Mouse (Mus musculus) cerebellum, adult 11 months (tissue): Measurements from ENCODE around the gene Tfb1m.

Experiments used
- DNase-seq: peaks from one replicate; pipeline ENCODE4 v3.0.0; 2022

The Tfb1m gene

GRCm38 (mm10) chr17:3557331-3558311 lies at the start of gene Tfb1m:
Gene Tfb1m (minus strand): TSS chr17:3557781.
- peak; percentile 96 for DNase-seq

- no peak for DNase-seq
Observed at GRCm38 (mm10) chr17:3602954-3603672, 45.5 kb upstream of the Tfb1m start.

- DNase-seq, result no peak
Observed at GRCm38 (mm10) chr17:3598393-3598792, 40.8 kb upstream of the Tfb1m start.

- DNase-seq, result no peak
Observed at GRCm38 (mm10) chr17:3597866-3598265, 40.3 kb upstream of the Tfb1m start.

GRCm38 (mm10) chr17:3597130-3597529 lies 39.5 kb upstream of the Tfb1m start:
- no peak for DNase-seq

GRCm38 (mm10) chr17:3570876-3571275 lies 13.3 kb upstream of the Tfb1m start:
- peak; percentile 42 for DNase-seq

GRCm38 (mm10) chr17:3562405-3562804 lies 4.8 kb upstream of the Tfb1m start:
- DNase-seq, result no peak

- DNase-seq, result no peak
Observed at GRCm38 (mm10) chr17:3560534-3560933, 3.0 kb upstream of the Tfb1m start.

- no peak for DNase-seq
Observed at GRCm38 (mm10) chr17:3558356-3558870, 832 bp upstream of the Tfb1m start.

- no peak for DNase-seq
Observed at GRCm38 (mm10) chr17:3556251-3556650, 1.3 kb downstream of the Tfb1m start.

GRCm38 (mm10) chr17:3547725-3548124 lies 9.9 kb downstream of the Tfb1m start:
- DNase-seq, result no peak

GRCm38 (mm10) chr17:3541033-3541432 lies 16.5 kb downstream of the Tfb1m start:
- DNase-seq, result no peak

GRCm38 (mm10) chr17:3540304-3540703 lies 17.3 kb downstream of the Tfb1m start:
- DNase-seq, result no peak

GRCm38 (mm10) chr17:3533425-3533824 lies 24.2 kb downstream of the Tfb1m start:
- no peak for DNase-seq

GRCm38 (mm10) chr17:3532254-3532653 lies 25.3 kb downstream of the Tfb1m start, which contains the start of gene Cldn20:
Gene Cldn20 (plus strand): TSS chr17:3532554.
- no peak for DNase-seq

- DNase-seq, result no peak
Observed at GRCm38 (mm10) chr17:3531641-3532040, 25.9 kb downstream of the Tfb1m start.

- DNase-seq, result no peak
Observed at GRCm38 (mm10) chr17:3530549-3530948, 27.0 kb downstream of the Tfb1m start.

- no peak for DNase-seq
Observed at GRCm38 (mm10) chr17:3529523-3529922, 28.1 kb downstream of the Tfb1m start.

GRCm38 (mm10) chr17:3527841-3528471 lies 29.6 kb downstream of the Tfb1m start:
- no peak for DNase-seq

- DNase-seq, result no peak
Observed at GRCm38 (mm10) chr17:3520344-3520743, 37.2 kb downstream of the Tfb1m start.

- DNase-seq, result no peak
Observed at GRCm38 (mm10) chr17:3516406-3516805, 41.2 kb downstream of the Tfb1m start.

- DNase-seq, result no peak
Observed at GRCm38 (mm10) chr17:3515851-3516250, 41.7 kb downstream of the Tfb1m start.

- no peak for DNase-seq
Observed at GRCm38 (mm10) chr17:3514316-3514715, 43.3 kb downstream of the Tfb1m start.
